Mouse (Mus musculus) limb, embryonic 13.5 days (tissue): ENCODE measurements at regions not wholly inside any gene's neighbourhood (a gene's known extent, or its start where the extent isn't known, plus 50 kb on each side); places are given as distances from the start of the nearest gene placed in this dataset.

Experiments used
- ATAC-seq: fragments of 200-750 bp; cut with Nextera tagmentation; 2 replicates; pipeline ENCODE4 v1.8.0; 2017; ENCODE audit warnings: low read depth, moderate number of reproducible peaks, moderate TSS enrichment; ENCODE audit not compliant: low FRiP score
- H3K27ac ChIP-seq: fragments of 300-500 bp; sonication (generic); 2 replicates; pipeline ENCODE4 v1.5.1; 2015; ENCODE audit warnings: inconsistent platforms, mild to moderate bottlenecking, moderate library complexity
- H3K27me3 ChIP-seq: fragments of 300-500 bp; sonication (generic); 2 replicates; pipeline ENCODE4 v1.6.1; 2015; ENCODE audit warnings: mild to moderate bottlenecking, inconsistent platforms
- H3K36me3 ChIP-seq: fragments of 300-500 bp; sonication (generic); 2 replicates; pipeline ENCODE4 v1.6.1; 2015; ENCODE audit warnings: inconsistent platforms, mild to moderate bottlenecking, moderate library complexity
- H3K4me1 ChIP-seq: fragments of 300-500 bp; sonication (generic); 2 replicates; pipeline ENCODE4 v1.6.1; 2015; ENCODE audit warnings: inconsistent platforms
- H3K4me2 ChIP-seq: fragments of 300-500 bp; sonication (generic); replicated peaks from 2 replicates; pipeline ENCODE4 v1.6.1; 2015; ENCODE audit warnings: inconsistent platforms, mild to moderate bottlenecking, moderate library complexity
- H3K4me3 ChIP-seq: fragments of 300-500 bp; sonication (generic); 2 replicates; pipeline ENCODE4 v1.5.1; 2015; ENCODE audit warnings: moderate library complexity, mild to moderate bottlenecking, inconsistent platforms
- H3K9ac ChIP-seq: fragments of 300-500 bp; sonication (generic); 2 replicates; pipeline ENCODE4 v1.6.1; 2015; ENCODE audit warnings: mild to moderate bottlenecking, inconsistent platforms
- H3K9me3 ChIP-seq: fragments of 300-500 bp; sonication (generic); 2 replicates; pipeline ENCODE4 v1.6.1; 2016; ENCODE audit warnings: inconsistent platforms
- WGBS: fragments of 180-500 bp; shearing (Covaris S2); methylation state at CpG from one replicate; pipeline ENCODE4 v1.1.7; 2015; 5-methylcytosine and 5-hydroxymethylcytosine counted together

DNA sequence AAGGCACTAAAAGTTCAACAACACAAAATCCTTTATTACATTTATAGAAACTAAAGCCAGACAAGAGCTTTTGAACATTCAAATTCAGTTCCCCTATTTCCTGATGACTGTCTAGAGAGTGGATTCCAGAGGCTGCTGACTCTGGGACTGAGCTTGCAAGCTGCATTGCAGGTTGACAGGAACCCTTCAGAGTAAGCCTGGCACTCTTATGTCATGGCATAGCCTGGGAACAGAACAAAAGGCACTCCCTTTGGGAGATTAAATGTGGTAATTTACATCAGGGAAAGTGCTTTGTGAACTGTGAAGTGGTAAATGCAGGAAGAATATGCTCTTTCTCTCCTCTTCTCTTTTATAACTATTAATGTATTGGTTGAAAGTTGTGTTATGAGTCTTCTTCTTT is 847.3 kb downstream of the Bcl11a start:
- Histone ChIP-seq H3K9ac (no peak overlapping the region), H3K27me3 (no peaks in the 10 kb centered on the region), H3K27ac (no peak overlapping the region), H3K9me3 (no peaks in the 10 kb centered on the region), H3K4me1 (no peaks in the 10 kb centered on the region), H3K4me3 (no peak overlapping the region), H3K36me3 (no peaks in the 10 kb centered on the region), H3K4me2 (no peak overlapping the region)
- no peak for ATAC-seq

DNA sequence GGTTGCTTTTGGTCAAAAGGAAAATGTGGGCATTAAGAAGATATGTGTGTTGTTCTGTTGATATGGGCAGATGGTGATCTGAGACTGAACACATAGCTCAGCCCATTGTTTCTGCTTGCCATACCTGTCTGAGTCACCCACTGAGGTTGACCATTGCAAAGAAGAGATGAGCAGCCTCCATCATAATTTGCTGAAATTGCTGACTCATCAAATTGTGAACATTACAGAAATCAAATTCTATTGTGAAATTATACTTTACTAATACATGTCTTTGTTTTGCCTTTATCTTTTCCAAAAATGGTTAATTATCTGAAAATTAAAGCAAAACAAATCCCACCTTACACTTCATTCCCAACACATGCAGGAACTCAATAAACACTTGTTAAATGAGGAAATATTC is 865.8 kb downstream of the Bcl11a start:
- Histone ChIP-seq H3K9ac (no peak overlapping the region), H3K4me3 (no peak overlapping the region), H3K4me2 (no peak overlapping the region), H3K4me1 (no peaks in the 10 kb centered on the region), H3K9me3 (no peaks in the 10 kb centered on the region), H3K27ac (no peak overlapping the region), H3K36me3 (no peaks in the 10 kb centered on the region), H3K27me3 (no peaks in the 10 kb centered on the region)
- ATAC-seq, result no peak

DNA sequence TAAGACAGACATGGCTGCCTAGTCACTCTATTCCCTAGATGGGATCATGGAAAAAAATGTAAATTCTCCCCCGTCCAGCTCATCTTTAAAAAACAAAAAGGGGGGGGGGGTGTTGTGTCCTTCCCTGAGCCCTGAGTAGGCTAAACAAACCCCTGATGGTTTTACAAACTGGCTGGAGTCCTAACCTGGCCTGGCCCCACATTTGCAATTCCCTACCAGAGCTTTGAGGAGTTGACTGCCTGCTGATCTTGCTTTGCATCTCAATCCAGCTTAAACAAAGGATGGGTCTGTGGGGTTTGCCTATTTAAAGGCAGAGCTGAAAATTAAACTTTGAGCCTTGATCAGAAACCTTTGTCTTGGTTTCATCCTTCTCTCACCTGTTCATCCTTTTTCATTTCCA is 873.3 kb downstream of the Bcl11a start:
- H3K9me3 ChIP-seq, result peaks cover 5% of the 10 kb centered on the region; the same call in 1 of the 2 replicates
- H3K4me1 ChIP-seq, result no peaks in the 10 kb centered on the region
- WGBS, result 91% methylated on average over 1 of the region's 1 CpGs
- no peaks in the 10 kb centered on the region for H3K36me3 ChIP-seq
- H3K9ac ChIP-seq, result no peak overlapping the region
- H3K4me2 ChIP-seq, result no peak overlapping the region
- no peak overlapping the region for H3K4me3 ChIP-seq
- H3K27ac ChIP-seq, result no peak overlapping the region
- no peaks in the 10 kb centered on the region for H3K27me3 ChIP-seq
- ATAC-seq, result no peak

DNA sequence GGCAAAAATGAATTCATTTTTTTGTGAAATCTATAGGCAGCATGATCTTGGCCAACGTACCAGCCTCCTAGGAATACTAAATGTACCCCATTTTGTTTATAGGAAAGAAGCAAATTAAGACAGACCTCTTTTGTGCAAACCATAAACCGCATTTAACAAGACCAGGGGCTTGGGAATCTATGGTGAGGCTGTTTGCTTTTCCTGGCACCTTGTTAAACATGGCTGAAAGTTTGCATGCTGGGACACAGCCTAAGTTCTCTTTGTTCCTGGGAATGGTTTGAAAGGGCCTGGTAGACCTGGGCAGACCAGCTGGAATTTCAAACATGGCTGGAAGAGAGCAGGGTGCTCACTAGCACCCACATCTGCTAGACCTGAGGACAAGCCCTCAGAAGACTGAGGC is 894.5 kb downstream of the Bcl11a start:
- no peak overlapping the region for H3K9ac ChIP-seq
- WGBS, result 38% methylated on average over 2 of the region's 2 CpGs
- no peaks in the 10 kb centered on the region for H3K36me3 ChIP-seq
- H3K4me3 ChIP-seq, result no peak overlapping the region
- H3K9me3 ChIP-seq, result no peaks in the 10 kb centered on the region
- no peaks in the 10 kb centered on the region for H3K27me3 ChIP-seq
- peak; percentile 59; the same call in 1 of the 2 replicates for ATAC-seq
- peak overlapping the region; percentile 49 for H3K27ac ChIP-seq
- H3K4me2 ChIP-seq, result no peak overlapping the region
- H3K4me1 ChIP-seq, result no peaks in the 10 kb centered on the region; the same call in 1 of the 2 replicates

DNA sequence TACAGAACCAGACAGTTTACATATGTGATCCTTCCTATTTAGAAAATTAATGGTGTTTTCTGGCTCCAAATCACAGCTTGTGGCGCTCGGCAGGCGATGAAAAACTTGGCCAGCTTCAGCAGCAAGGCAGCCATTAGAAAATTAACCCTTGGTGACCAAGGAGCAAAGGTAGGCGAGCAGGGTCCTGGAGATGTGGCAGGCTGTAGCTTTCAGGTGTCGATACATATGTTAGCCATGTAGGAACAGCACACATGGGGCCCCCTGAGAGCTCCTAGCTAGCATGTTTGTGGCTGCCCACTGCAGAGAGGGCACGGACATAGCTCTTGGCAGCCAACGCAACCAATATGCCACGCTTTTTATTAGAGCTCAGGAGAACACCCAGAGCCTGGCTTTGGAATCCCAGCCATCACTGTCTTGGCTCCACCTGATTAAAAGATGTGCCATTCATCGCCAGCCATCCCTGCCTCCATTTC is 902.4 kb downstream of the Bcl11a start:
- Histone ChIP-seq H3K27ac (peak overlapping the region; percentile 44; the same call in 1 of the 2 replicates), H3K36me3 (no peaks in the 10 kb centered on the region), H3K9ac (no peak overlapping the region), H3K4me2 (peak overlapping the region; percentile 53), H3K4me3 (no peak overlapping the region), H3K9me3 (no peaks in the 10 kb centered on the region), H3K4me1 (peaks cover 56% of the 10 kb centered on the region), H3K27me3 (no peaks in the 10 kb centered on the region)
- WGBS, result 20% methylated on average over 9 of the region's 9 CpGs
- ATAC-seq, result peak; percentile 43; the same call in 1 of the 2 replicates

DNA sequence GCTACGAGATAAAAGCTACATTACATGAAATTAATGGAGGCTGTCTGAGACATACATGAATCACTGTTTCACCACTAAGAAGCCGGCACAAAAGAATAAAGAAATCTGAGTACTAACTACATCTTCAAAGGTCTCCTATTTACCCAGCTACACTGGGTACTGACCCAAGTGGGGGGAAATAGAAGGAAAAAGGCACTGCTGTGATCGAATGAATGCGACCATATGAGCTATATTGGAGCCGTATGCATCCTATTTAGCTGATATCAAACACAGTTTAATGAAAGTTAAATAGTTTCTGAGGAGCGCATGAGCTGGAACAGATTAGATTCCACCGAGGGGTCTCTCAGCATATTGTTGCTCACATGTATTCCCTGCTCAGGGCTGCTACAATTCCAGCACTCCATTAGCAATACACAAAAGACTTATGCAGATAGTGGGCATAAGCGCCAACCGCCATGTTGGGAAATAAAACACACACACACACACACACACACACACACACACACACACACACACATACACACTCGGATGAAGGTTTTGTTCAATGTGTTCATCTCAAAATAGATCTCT is 905.3 kb downstream of the Bcl11a start:
- ATAC-seq, result no peak
- 57% methylated on average over 10 of the region's 10 CpGs for WGBS
- H3K9me3 ChIP-seq, result no peaks in the 10 kb centered on the region
- H3K4me1 ChIP-seq, result peaks cover 56% of the 10 kb centered on the region
- no peak overlapping the region for H3K9ac ChIP-seq
- H3K36me3 ChIP-seq, result no peaks in the 10 kb centered on the region
- H3K4me2 ChIP-seq, result no peak overlapping the region
- no peak overlapping the region for H3K27ac ChIP-seq
- no peaks in the 10 kb centered on the region for H3K27me3 ChIP-seq
- H3K4me3 ChIP-seq, result no peak overlapping the region

DNA sequence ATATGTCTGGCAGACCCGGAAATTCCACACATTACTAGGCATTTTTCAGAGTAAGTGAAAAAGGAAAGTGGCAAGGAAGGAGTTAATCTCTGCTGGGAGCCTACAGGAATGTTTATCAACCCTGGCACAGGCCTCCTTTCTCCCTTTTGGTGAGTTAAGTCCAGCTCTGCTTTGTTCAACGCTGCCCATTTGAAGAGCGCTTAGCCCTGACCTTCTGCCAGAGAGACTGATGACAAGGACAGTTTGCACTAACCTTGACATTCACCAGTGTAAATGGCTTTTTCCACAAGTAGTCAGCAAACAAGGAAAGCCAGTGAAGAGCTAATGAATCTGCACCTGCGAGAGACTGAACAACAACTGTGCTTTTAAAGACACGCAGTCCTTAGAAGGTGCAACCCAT is 927.6 kb downstream of the Bcl11a start:
- H3K9ac ChIP-seq, result no peak overlapping the region
- H3K9me3 ChIP-seq, result no peaks in the 10 kb centered on the region
- no peak for ATAC-seq
- H3K27me3 ChIP-seq, result no peaks in the 10 kb centered on the region
- no peaks in the 10 kb centered on the region for H3K36me3 ChIP-seq
- H3K4me2 ChIP-seq, result no peak overlapping the region
- 33% methylated on average over 5 of the region's 5 CpGs for whole genome bisulfite sequencing
- H3K4me1 ChIP-seq, result peaks cover 6% of the 10 kb centered on the region
- H3K27ac ChIP-seq, result no peak overlapping the region
- H3K4me3 ChIP-seq, result no peak overlapping the region

DNA sequence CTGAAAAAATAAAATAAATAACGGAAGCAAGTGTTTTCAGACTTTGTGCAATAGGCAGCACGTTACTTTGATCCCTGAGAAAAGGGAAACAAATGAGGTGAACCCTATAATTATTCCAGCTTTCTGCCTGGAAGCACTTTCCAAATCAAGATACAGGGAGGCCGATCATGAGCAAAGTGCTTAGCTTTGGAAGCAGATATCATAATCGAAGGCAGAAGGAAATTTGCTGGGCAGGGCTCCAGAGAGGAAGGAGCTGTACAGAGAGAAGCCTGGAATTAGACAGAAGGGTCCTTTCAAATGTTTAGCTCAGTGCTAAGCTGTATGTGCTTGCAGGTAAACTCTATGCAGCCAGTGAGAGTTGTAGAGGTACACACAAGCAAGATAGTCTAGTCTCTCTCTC is 948.9 kb downstream of the Bcl11a start:
- no peaks in the 10 kb centered on the region for H3K9me3 ChIP-seq
- H3K27ac ChIP-seq, result no peak overlapping the region
- H3K36me3 ChIP-seq, result no peaks in the 10 kb centered on the region
- WGBS, result 31% methylated on average over 4 of the region's 4 CpGs
- no peaks in the 10 kb centered on the region for H3K4me1 ChIP-seq
- H3K4me2 ChIP-seq, result 0 out of 2 replicates have a peak overlapping the region, but pooled peaks have one; percentile 12
- no peak overlapping the region for H3K9ac ChIP-seq
- no peak overlapping the region for H3K4me3 ChIP-seq
- H3K27me3 ChIP-seq, result no peaks in the 10 kb centered on the region
- no peak for ATAC-seq

DNA sequence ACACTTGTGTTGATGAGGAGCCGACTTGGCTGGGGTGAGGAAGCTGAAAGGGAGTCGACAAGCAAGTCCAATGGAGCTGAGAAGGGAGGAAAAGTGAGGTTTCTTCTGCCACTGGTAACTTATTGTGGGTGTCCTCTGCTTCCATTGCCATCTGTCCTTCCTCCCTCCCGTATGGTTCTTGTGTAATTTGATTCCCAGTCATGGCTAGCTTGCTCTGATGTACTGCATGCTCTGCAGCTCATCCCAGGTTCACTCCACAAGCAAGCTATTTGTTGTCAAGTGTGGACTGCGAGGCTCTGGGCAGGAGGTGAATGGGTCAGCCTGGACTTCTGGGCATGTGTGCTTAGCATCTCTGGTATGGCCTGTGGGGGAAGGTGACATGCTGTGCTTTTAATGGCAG is 963.1 kb downstream of the Bcl11a start:
- Histone ChIP-seq H3K36me3 (no peaks in the 10 kb centered on the region), H3K4me1 (peaks cover 13% of the 10 kb centered on the region), H3K9ac (no peak overlapping the region), H3K4me2 (no peak overlapping the region), H3K4me3 (no peak overlapping the region), H3K9me3 (no peaks in the 10 kb centered on the region), H3K27me3 (no peaks in the 10 kb centered on the region), H3K27ac (no peak overlapping the region)
- ATAC-seq, result no peak
- WGBS, result 30% methylated on average over 4 of the region's 4 CpGs

DNA sequence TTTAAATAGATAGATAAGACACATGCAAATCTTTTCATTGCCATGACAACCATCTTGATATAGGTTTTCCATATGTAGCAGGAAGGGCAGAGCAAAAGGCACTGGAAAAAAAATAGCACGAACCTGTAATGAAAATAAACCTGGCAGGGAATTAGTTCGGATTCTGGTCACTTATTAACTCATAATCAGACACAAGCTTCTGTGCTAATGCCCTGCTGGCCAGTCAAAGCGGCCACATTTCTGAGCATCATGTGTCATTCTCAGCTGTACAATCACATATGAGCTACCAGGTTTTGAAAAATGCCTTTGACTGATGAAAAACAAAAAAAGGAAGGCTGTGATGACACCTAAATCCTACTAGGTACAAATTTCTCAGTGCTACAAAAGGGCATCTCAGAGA is 964.9 kb downstream of the Bcl11a start:
- no peak overlapping the region for H3K4me2 ChIP-seq
- no peaks in the 10 kb centered on the region for H3K36me3 ChIP-seq
- H3K9ac ChIP-seq, result no peak overlapping the region
- WGBS, result 74% methylated on average over 3 of the region's 3 CpGs
- no peaks in the 10 kb centered on the region for H3K27me3 ChIP-seq
- no peak for ATAC-seq
- peaks cover 13% of the 10 kb centered on the region for H3K4me1 ChIP-seq
- no peaks in the 10 kb centered on the region for H3K9me3 ChIP-seq
- H3K4me3 ChIP-seq, result no peak overlapping the region
- no peak overlapping the region for H3K27ac ChIP-seq

DNA sequence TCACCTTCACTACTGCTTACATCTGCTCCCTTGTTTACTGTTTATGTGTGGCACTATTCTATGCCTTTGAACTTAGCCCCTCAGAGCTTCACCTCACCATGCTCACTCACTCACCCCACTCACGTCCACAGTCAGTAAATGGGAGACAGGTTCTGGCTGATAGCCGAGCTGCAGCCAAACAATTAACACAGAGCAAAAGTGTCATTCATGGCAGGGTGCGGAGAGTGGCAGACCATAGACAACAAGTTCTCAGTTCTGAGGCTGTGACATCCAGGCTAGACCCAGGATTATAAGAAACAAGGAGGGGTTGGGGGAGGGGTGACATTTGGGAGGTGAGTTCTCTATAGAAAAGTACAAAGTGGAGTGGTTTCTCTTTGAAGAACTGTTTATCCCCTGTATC is 967.5 kb downstream of the Bcl11a start:
- 36% methylated on average over 3 of the region's 3 CpGs for WGBS
- Histone ChIP-seq H3K4me2 (no peak overlapping the region), H3K4me3 (no peak overlapping the region), H3K9ac (no peak overlapping the region), H3K9me3 (no peaks in the 10 kb centered on the region), H3K4me1 (peaks cover 6% of the 10 kb centered on the region; the same call in 1 of the 2 replicates), H3K27ac (no peak overlapping the region), H3K36me3 (no peaks in the 10 kb centered on the region), H3K27me3 (no peaks in the 10 kb centered on the region)
- no peak for ATAC-seq

DNA sequence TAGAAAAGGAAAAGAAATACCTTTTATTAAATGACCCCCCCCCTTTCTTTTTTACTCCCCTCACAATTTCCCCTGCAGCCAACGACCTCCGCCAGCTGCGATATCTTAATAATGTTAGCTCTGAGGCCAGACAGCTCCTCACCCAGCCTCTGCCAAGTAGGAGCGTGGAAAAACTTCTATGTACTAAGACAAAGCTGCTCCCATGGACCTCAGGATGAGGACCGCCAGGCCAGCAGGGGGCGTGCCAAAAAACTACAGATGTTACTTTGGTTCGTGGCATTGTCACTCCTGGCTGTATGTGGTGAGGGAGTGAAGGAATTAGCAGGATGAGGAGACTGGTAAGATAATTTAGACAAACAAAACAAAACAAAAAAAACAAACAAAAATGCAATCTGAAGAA is 968.1 kb downstream of the Bcl11a start:
- Histone ChIP-seq H3K36me3 (no peaks in the 10 kb centered on the region), H3K4me3 (no peak overlapping the region), H3K27ac (no peak overlapping the region), H3K27me3 (no peaks in the 10 kb centered on the region), H3K4me2 (no peak overlapping the region), H3K4me1 (peaks cover 6% of the 10 kb centered on the region; the same call in 1 of the 2 replicates), H3K9ac (no peak overlapping the region), H3K9me3 (no peaks in the 10 kb centered on the region)
- WGBS, result 39% methylated on average over 7 of the region's 7 CpGs
- ATAC-seq, result no peak

DNA sequence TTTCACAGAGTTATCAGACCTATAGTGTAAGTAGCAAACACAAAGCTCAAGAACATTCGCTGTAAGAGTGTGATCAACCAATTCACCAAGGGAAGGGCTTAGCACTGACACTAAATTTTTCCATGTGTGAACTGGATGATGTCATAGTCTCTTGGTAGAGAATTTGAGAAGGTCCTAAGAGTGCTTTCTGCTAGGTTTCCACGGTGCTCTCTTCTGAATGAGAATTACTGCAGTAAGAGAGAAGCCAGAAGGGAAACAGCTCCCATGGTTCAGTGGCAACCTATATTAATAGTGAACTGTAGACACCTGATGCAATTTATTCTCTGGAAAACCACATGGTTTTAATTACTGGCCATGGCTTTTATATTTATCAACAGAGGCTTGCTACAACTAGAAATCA is 977.8 kb downstream of the Bcl11a start:
- Histone ChIP-seq H3K4me2 (no peak overlapping the region), H3K9ac (no peak overlapping the region), H3K9me3 (0 out of 2 replicates have a peak, but pooled peaks cover 3% of the 10 kb centered on the region), H3K27me3 (no peaks in the 10 kb centered on the region), H3K27ac (no peak overlapping the region), H3K36me3 (no peaks in the 10 kb centered on the region), H3K4me1 (peaks cover 31% of the 10 kb centered on the region), H3K4me3 (no peak overlapping the region)
- 31% methylated on average over 2 of the region's 2 CpGs for WGBS
- ATAC-seq, result peak; percentile 62
